Comparison of ENCODE assay signal across 8 mouse cellular contexts in the genomic region with DNA sequence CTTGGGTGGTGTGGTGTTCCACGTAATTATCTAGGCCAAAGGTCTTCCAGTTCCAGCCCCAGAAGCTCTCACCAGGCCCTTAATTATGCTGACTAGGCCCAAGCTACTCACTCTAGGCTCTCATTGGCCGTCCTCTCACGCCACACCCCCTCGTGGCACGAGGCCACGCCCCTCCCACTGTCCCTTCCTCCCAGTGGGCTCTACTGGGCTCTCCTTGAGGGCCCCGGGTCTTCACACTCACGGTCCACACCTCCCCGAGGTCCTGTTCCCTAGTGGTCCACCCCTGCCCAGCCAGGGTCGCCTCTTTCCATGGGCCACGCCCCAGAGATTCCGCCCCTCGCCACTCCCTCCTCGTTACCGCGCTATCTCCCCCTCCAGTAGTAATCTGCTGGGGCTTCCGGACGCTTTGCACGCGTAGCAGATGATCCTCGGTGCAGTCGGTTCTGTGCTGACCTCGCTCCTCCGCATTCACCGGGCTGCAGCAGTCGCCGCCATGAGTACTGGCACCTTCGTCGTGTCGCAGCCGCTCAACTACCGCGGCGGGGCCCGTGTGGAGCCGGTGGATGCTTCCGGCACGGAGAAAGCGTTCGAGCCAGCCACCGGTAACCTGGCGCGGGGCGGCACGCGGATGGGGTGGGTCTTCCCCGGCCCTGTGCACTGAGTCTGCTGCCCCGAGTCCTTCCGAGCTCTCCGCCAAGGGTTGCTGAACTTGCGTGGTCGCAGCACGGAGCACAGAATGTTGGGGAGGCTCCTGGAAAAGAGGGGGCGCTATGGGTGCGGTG. TPM values are rescaled to one million over a fixed set of nuclear protein-coding genes. Genes with fewer than 3 reads are reported as not detected.
DNase-seq lines count a peak whose midpoint lies in the region; ATAC-seq and TF ChIP-seq lines count a peak whose summit lies in the region.

A gene (plus strand): TSS at position 177 of the 782 bp plus-strand sequence.

- DNase-seq in gastrocnemius, adult 8-10 months (ENCODE audit: low spot score in 2 of 2) = peak; percentile 84 to 85
- peak; percentile 71 for DNase-seq in hindlimb bud, embryonic 11.5 days (ENCODE audit: extremely low spot score, low read depth, low spot score)
- DNase-seq in left cerebral cortex, adult 8-10 months (ENCODE audit: low spot score in 2 of 2) = peak; percentile 80 to 84
- DNase-seq in right cerebral cortex, postnatal 10 days (ENCODE audit: low spot score in 2 of 2) = peak; percentile 92
- DNase-seq in urinary bladder, postnatal 25 days (ENCODE audit: low spot score) = peak; percentile 89

- H3K27ac ChIP-seq in cortical plate, adult 2 months (ENCODE audit: insufficient read depth, low read length) = peak within 1 kb of the TSS; percentile 54; the same call in 1 of the 2 replicates

- H3K9me3 ChIP-seq in megakaryocyte, embryonic 14.5 days = no peaks in the 10 kb centered on the region

- peak within 1 kb of the TSS; percentile 77 for H3K4me3 ChIP-seq in cortical plate, adult 2 months (ENCODE audit: insufficient read depth, low read length)
- H3K4me3 ChIP-seq in megakaryocyte, embryonic 14.5 days (replicated peaks) = peak within 1 kb of the TSS; percentile 99

- H3K27me3 ChIP-seq in megakaryocyte, embryonic 14.5 days (replicated peaks) = no peaks in the 10 kb centered on the region

- TF ChIP-seq CTCF in cortical plate, adult 2 months (IDR thresholded peaks at IDR 0.05; ENCODE audit: extremely low read depth, insufficient read depth, low read length) = no peak

- peak; percentile 93 for ATAC-seq in activated CD4-positive, CD25-positive, alpha-beta regulatory T cell, adult 4 months

- peaks cover 30% of the 10 kb centered on the region for H3K36me3 ChIP-seq in megakaryocyte, embryonic 14.5 days (replicated peaks; ENCODE audit: low read length)

- H3K4me1 ChIP-seq in cortical plate, adult 2 months (ENCODE audit: control insufficient read depth, insufficient read depth, low read length) = no peaks in the 10 kb centered on the region
- H3K4me1 ChIP-seq in megakaryocyte, embryonic 14.5 days = peaks cover 21% of the 10 kb centered on the region

- 0 out of 2 replicates have a peak, but pooled peaks have one; percentile 28 for TF ChIP-seq POLR2A in cortical plate, adult 2 months (IDR thresholded peaks at IDR 0.05; ENCODE audit: extremely low read depth, insufficient read depth, low read length)

RNA-seq across cellular contexts. Expression of the gene that starts here (rescaled TPM):
- polyA plus RNA-seq in activated CD4-positive, CD25-positive, alpha-beta regulatory T cell, adult 4 months (2017; shearing (Covaris generic)) = 10 to 100 TPM; 44.8 to 45.7 TPM
- polyA plus RNA-seq in cortical plate, adult 2 months (2012; rRNA removed) = 32.6 and 33.4 TPM in 2 replicates
- 1 to 10 TPM; 1.5 to 4.5 (median 3.4) TPM for total RNA-seq in gastrocnemius, adult 8-10 months (2022)
- total RNA-seq in left cerebral cortex, adult 8-10 months (2022) = 10 to 100 TPM; 21.9 to 26.4 (median 22.7) TPM
- 21.0 and 29.7 TPM in 2 replicates for polyA plus RNA-seq in megakaryocyte, embryonic 14.5 days (2012; ENCODE audit: insufficient read depth, low replicate concordance)

Comparison
In these comparisons a context has a peak if more than half of its experiments do, and no peak if none do; other contexts are left out.
1. Peak in every context shown above with its lines: DNase-seq, ATAC-seq, H3K4me3 ChIP-seq and H3K27ac ChIP-seq.
2. RNA of the gene that starts here (total RNA-seq): 21.9 to 26.4 TPM in left cerebral cortex, adult 8-10 months; 1.5 to 4.5 TPM in gastrocnemius, adult 8-10 months; every median in the first group is over 4 times any median in the second.